In the genomic region with DNA sequence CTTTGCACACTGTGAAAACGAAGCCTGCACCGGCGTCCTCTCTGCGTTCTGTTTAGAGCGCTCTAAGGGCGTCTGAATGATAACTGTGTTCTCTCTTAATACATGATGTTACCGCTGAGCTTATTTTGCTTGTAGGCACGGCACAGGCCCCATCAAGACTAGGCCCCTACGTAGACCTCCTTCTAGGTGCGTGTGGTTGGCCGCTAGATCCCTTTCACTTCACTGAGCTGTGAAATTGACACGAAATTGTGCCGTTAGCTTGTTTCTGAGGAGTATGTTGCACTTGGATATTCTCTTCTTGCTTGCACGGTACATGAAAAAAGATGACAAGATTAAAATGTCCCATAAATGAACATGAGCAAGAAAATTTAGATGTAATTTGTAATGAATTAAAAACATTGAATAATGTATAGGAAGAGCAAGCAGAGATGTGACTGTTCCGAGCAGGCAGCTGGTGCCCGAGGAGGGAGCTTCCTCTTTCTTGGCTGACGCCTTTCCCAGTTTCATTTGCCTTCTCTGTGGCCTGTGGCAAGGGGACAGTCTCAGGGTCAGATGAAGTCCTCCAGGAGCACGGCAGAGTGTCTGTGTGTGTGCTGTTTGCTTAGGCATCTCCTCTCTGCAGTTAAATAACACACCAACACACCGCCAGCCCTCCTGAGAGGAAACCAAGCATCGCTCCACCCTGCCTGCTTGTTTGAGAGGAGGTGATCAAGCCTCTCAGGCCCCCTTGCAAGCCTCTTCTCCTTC, we compare ENCODE assay signal across 9 mouse cellular contexts.
A peak's percentile ranks its signal among the peaks of the same experiment; 100 is the strongest.
DNase-seq lines count a peak whose midpoint lies in the region; ATAC-seq and TF ChIP-seq lines count a peak whose summit lies in the region.
"Had no signal": no experiment of that assay in that cellular context is flagged by ENCODE, and none has a peak within 500 bp of the region (broad histone marks: within the 10 kb centered on the region; RNA-seq: fewer than 3 reads in every experiment).

No protein-coding gene starts in this region.

- ATAC-seq in kidney, embryonic 15.5 days (replicated peaks; ENCODE audit: low FRiP score): no peak
- ATAC-seq in forebrain, embryonic 14.5 days: no peak
- ATAC-seq in midbrain, embryonic 11.5 days (ENCODE audit: low FRiP score): no peak

- H3K4me2 ChIP-seq in kidney, embryonic 15.5 days: no peak overlapping the region
- H3K4me2 ChIP-seq in forebrain, embryonic 14.5 days (ENCODE audit: low read length): no peak overlapping the region
- no peak overlapping the region for H3K4me2 ChIP-seq in midbrain, embryonic 11.5 days
- H3K4me2 ChIP-seq: heart, embryonic 11.5 days had no signal

- TF ChIP-seq POLR2A in bone marrow macrophage, adult 2 months (IDR thresholded peaks at IDR 0.05; ENCODE audit: borderline replicate concordance, low read depth, low read length): no peak
- TF ChIP-seq POLR2A in kidney, adult 2 months (IDR thresholded peaks at IDR 0.05; ENCODE audit: low read depth, low read length): no peak

- 61% methylated on average over 20 of the region's 20 CpGs for WGBS in kidney, embryonic 15.5 days
- WGBS in forebrain, embryonic 14.5 days: 58% methylated on average over 20 of the region's 20 CpGs
- WGBS in midbrain, embryonic 11.5 days: 74% methylated on average over 20 of the region's 20 CpGs
- WGBS in kidney, adult 2 months: 79% methylated on average over 20 of the region's 20 CpGs

- H3K9me3 ChIP-seq in kidney, embryonic 15.5 days (replicated peaks): no peaks in the 10 kb centered on the region
- no peaks in the 10 kb centered on the region for H3K9me3 ChIP-seq in forebrain, embryonic 14.5 days (replicated peaks; ENCODE audit: control insufficient read depth, low read length)
- no peaks in the 10 kb centered on the region for H3K9me3 ChIP-seq in midbrain, embryonic 11.5 days (ENCODE audit: control insufficient read depth, low read length)

- no peaks in the 10 kb centered on the region for H3K27me3 ChIP-seq in kidney, embryonic 15.5 days
- no peaks in the 10 kb centered on the region for H3K27me3 ChIP-seq in forebrain, embryonic 14.5 days (replicated peaks; ENCODE audit: control insufficient read depth, insufficient read depth, low read length)
- no peaks in the 10 kb centered on the region for H3K27me3 ChIP-seq in midbrain, embryonic 11.5 days (ENCODE audit: control insufficient read depth, insufficient read depth, low read length)
- no peaks in the 10 kb centered on the region for H3K27me3 ChIP-seq in kidney, adult 2 months (replicated peaks; ENCODE audit: control insufficient read depth, insufficient read depth, low read length)

- H3K36me3 ChIP-seq in kidney, embryonic 15.5 days: no peaks in the 10 kb centered on the region
- H3K36me3 ChIP-seq in forebrain, embryonic 14.5 days (ENCODE audit: control insufficient read depth, insufficient read depth, low read length): no peaks in the 10 kb centered on the region
- no peaks in the 10 kb centered on the region for H3K36me3 ChIP-seq in midbrain, embryonic 11.5 days (ENCODE audit: control insufficient read depth, insufficient read depth, low read length)
- H3K36me3 ChIP-seq in kidney, adult 2 months (ENCODE audit: control insufficient read depth, insufficient read depth, low read length): no peaks in the 10 kb centered on the region

- H3K4me1 ChIP-seq in kidney, embryonic 15.5 days: peaks cover 55% of the 10 kb centered on the region
- peaks cover 27% of the 10 kb centered on the region for H3K4me1 ChIP-seq in bone marrow macrophage, adult 2 months (ENCODE audit: control insufficient read depth, insufficient read depth, low read length)
- peaks cover 38% of the 10 kb centered on the region for H3K4me1 ChIP-seq in forebrain, embryonic 14.5 days (ENCODE audit: control insufficient read depth, insufficient read depth, low read length)
- peaks cover 36% of the 10 kb centered on the region for H3K4me1 ChIP-seq in midbrain, embryonic 11.5 days (ENCODE audit: control insufficient read depth, insufficient read depth, low read length)
- H3K4me1 ChIP-seq in kidney, adult 2 months (ENCODE audit: control insufficient read depth, insufficient read depth, low read length): peaks cover 6% of the 10 kb centered on the region; the same call in 1 of the 2 replicates

- TF ChIP-seq CTCF in bone marrow macrophage, adult 2 months (IDR thresholded peaks at IDR 0.05; ENCODE audit: low read depth, low read length): no peak
- TF ChIP-seq CTCF in kidney, adult 2 months (conservative IDR thresholded peaks at IDR 0.05; ENCODE audit: insufficient read depth, insufficient read length, low read depth, low read length): no peak

- no peak overlapping the region for H3K9ac ChIP-seq in kidney, embryonic 15.5 days
- no peak overlapping the region for H3K9ac ChIP-seq in forebrain, embryonic 14.5 days (ENCODE audit: low read length)
- H3K9ac ChIP-seq in midbrain, embryonic 11.5 days (ENCODE audit: low read length): no peak overlapping the region

- no peak for DNase-seq in kidney, postnatal 36 days
- DNase-seq in forebrain, embryonic 14.5 days (ENCODE audit: low spot score): peak; percentile 40
- no peak for DNase-seq in midbrain, embryonic 11.5 days (ENCODE audit: low spot score, missing footprints)
- DNase-seq in urinary bladder, postnatal 4 days (ENCODE audit: low spot score in 2 of 2): no peak
- no peak for DNase-seq in kidney, adult 11 months
- DNase-seq in kidney, adult 2 months: no peak

- peak overlapping the region; percentile 41 for H3K27ac ChIP-seq in kidney, embryonic 15.5 days
- no peak overlapping the region for H3K27ac ChIP-seq in bone marrow macrophage, adult 2 months (ENCODE audit: insufficient read depth, low read depth, low read length)
- peak overlapping the region; percentile 3; the same call in 1 of the 2 replicates for H3K27ac ChIP-seq in forebrain, embryonic 14.5 days (ENCODE audit: low read depth, low read length)
- 0 out of 2 replicates have a peak overlapping the region, but pooled peaks have one; percentile 3 for H3K27ac ChIP-seq in midbrain, embryonic 11.5 days (ENCODE audit: low read depth, low read length)
- H3K27ac ChIP-seq in kidney, adult 2 months (ENCODE audit: insufficient read depth, low read depth, low read length): no peak overlapping the region

- no peak overlapping the region for H3K4me3 ChIP-seq in kidney, embryonic 15.5 days (replicated peaks)
- H3K4me3 ChIP-seq in bone marrow macrophage, adult 2 months (ENCODE audit: insufficient read depth, low read length): peak overlapping the region; percentile 16; the same call in 1 of the 2 replicates
- H3K4me3 ChIP-seq in forebrain, embryonic 14.5 days (ENCODE audit: low read depth, low read length): no peak overlapping the region
- H3K4me3 ChIP-seq in midbrain, embryonic 11.5 days (ENCODE audit: low read depth, low read length): no peak overlapping the region
- no peak overlapping the region for H3K4me3 ChIP-seq in kidney, adult 2 months (ENCODE audit: insufficient read depth, low read depth, low read length)

Comparison
In these comparisons a context has a peak if more than half of its experiments do, and no peak if none do; other contexts are left out.
1. H3K27ac ChIP-seq: peak in kidney, embryonic 15.5 days (single experiment), forebrain, embryonic 14.5 days (single experiment) and midbrain, embryonic 11.5 days (single experiment); none in bone marrow macrophage, adult 2 months (single experiment) and kidney, adult 2 months (single experiment).